Mouse (Mus musculus): Measurements from ENCODE around the gene Cenpc1.

DNA sequence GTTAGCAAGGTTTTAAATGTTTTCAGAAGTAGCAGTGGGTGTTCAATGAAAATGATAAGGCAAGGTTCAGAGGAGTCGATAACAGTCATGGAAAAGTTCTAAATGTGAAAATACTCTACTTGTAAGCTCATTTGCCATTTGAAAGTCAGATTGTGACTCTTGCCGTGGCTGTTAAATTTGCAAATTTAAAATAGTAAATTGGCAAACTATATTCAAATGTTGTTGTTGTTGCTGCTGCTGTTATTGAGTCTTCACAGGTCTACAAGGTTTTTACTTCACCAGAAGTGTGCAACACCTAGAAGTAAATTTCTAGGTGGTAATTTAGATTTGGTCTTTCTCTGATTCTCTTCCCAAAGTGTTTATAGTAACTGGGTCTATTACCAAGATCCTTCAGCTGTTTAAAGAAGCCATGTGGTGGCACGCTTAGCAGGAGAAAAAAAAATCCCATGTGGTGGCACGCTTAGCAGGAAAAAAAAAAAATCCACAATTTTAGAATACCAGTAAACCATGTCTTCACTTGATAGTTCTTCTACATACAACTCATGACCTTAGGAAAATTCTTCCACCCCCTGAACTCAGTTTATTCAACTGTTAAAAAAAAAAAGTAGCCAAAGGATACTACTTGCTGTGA, 7.5 kb upstream of the Cenpc1 start:
- TF ChIP-seq ZC3H11A (IDR thresholded peaks at IDR 0.05; ENCODE audit: borderline replicate concordance, low read depth, low read length) (no peak), CHD2 (IDR thresholded peaks at IDR 0.05; ENCODE audit: low read depth, low read length) (no peak), HCFC1 (IDR thresholded peaks at IDR 0.05; ENCODE audit: borderline replicate concordance, insufficient read depth, low read length) (no peak), ZNF384 (IDR thresholded peaks at IDR 0.05; ENCODE audit: low read depth, low read length) (no peak), MAFK (IDR thresholded peaks at IDR 0.05; ENCODE audit: insufficient read depth, low read depth, low read length) (no peak)
